Mouse (Mus musculus): ENCODE measurements at regions not wholly inside any gene's neighbourhood (a gene's known extent, or its start where the extent isn't known, plus 50 kb on each side); places are given as distances from the start of the nearest gene placed in this dataset.
A peak's percentile ranks its signal among the peaks of the same experiment; 100 is the strongest.

DNA sequence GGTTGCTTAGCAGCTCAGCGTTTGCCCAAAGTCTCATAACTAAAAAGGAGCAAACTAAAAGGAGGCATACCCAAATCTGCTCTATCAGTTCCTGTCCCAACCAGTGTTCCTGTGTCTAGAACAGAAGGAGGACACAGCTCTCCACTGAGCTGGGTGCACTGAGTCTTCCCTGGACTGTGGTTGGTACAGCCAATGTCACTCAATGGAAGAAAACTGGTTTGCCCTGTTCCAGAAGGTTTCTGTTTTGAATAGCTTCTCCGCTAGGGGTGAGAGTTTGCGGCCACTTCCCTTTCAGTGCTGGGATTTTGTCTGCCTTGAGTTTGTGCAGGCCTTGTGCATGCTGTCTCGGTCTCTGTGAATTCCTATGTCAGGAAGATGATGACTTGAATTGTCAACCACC, 194.6 kb upstream of the Map3k7 start:
- intact Hi-C loops (cut with DNase I): no loop called here
- H3K4me3 ChIP-seq: no peak overlapping the region
- no peak overlapping the region for H3K27ac ChIP-seq
- TF ChIP-seq CTCF (IDR thresholded peaks at IDR 0.05): no peak
- no peak for DNase-seq (ENCODE audit: extremely low spot score in 1 of 2, low spot score in 2 of 2)

- no peak; the same call in none of the 2 replicates for TF ChIP-seq CTCF (IDR thresholded peaks at IDR 0.05)
- Histone ChIP-seq H3K27ac (no peak overlapping the region), H3K4me3 (no peak overlapping the region)
- intact Hi-C loops (cut with DNase I): no loop called here
- DNase-seq (ENCODE audit: extremely low spot score in 1 of 2, low spot score in 2 of 2): no peak
Measured at GRCm38 (mm10) chr4:31786284-31786683, 177.6 kb upstream of the Map3k7 start.

DNA sequence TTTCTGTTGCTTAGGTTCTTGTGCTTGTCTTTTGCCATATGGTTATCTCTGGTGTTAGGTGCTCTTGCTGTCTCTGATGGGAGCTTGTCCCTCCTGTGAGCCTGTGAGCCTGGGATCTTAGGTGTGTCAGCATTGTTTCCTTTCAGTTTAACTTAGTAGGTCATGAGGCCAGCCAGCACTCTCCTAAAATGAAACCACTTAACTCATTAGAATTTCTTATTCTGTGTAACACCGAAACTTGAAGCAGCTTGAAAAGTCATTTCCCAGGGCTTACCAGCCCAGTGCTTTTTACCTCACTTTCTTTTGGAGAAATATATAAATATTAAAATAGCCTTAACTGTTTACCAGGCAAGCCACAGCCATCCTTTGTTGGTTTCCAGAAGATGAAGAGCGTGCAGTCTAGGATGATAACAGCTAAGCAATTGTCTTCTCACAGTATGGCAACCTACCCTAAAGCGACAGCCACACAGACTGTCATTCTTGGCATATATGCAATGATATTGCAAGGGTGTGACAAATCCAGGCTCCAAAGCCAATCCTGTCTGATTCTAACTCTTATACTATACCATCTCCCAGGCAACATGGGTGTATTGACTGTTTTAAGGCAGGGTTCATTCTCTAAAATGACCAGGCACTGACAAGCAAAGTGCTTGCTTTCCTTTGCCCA, 146.2 kb upstream of the Map3k7 start:
- Histone ChIP-seq H3K4me3 (no peak overlapping the region), H3K27ac (no peak overlapping the region)
- no peak for TF ChIP-seq CTCF (IDR thresholded peaks at IDR 0.05)
- intact Hi-C loops (cut with DNase I): no loop called here
- no peak for DNase-seq (ENCODE audit: extremely low spot score in 1 of 2, low spot score in 2 of 2)

- intact Hi-C loops (cut with DNase I): no loop called here
- no peak for TF ChIP-seq CTCF (IDR thresholded peaks at IDR 0.05)
- Histone ChIP-seq H3K4me3 (no peak overlapping the region), H3K27ac (no peak overlapping the region)
- DNase-seq (ENCODE audit: extremely low spot score in 1 of 2, low spot score in 2 of 2): peak in 1 of 2 experiments; percentile 20
Measured at GRCm38 (mm10) chr4:31819521-31820259, 144.2 kb upstream of the Map3k7 start.

GRCm38 (mm10) chr4:31823574-31824348, 140.1 kb upstream of the Map3k7 start:
- DNase-seq (ENCODE audit: extremely low spot score in 1 of 2, low spot score in 2 of 2): no peak
- no peak for TF ChIP-seq CTCF (IDR thresholded peaks at IDR 0.05)
- Histone ChIP-seq H3K27ac (no peak overlapping the region), H3K4me3 (peak overlapping the region; percentile 13; the same call in 1 of the 2 replicates)
- intact Hi-C loops (cut with DNase I): no loop called here

GRCm38 (mm10) chr4:31824518-31825437, 139.1 kb upstream of the Map3k7 start:
- H3K27ac ChIP-seq: no peak overlapping the region
- intact Hi-C loops (cut with DNase I): no loop called here
- peak; percentile 28; the same call in 1 of the 2 replicates for TF ChIP-seq CTCF (IDR thresholded peaks at IDR 0.05)
- no peak for DNase-seq (ENCODE audit: extremely low spot score in 1 of 2, low spot score in 2 of 2)
- H3K4me3 ChIP-seq: peak overlapping the region; percentile 13; the same call in 1 of the 2 replicates

DNA sequence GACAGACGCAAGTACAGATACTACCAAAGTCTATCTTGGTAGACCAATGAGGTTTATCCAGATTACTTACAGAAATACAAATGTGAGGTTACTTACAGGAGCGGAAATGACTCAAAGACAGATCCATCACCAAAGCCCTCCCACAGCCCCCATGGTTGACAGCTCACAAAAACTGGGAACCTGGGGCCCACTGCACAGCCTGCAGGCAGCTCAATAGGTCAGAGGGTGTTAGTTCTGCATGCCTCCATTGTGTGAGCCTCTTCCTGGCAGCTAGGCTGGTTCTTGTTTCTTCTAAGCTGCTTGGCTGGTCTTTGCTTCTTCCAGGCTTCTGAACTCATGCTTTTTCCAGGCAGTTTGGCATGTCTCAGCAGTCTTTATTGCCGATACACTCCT, 138.5 kb upstream of the Map3k7 start:
- no peak for TF ChIP-seq CTCF (IDR thresholded peaks at IDR 0.05)
- no peak for DNase-seq (ENCODE audit: extremely low spot score in 1 of 2, low spot score in 2 of 2)
- intact Hi-C loops (cut with DNase I): no loop called here
- Histone ChIP-seq H3K27ac (no peak overlapping the region), H3K4me3 (no peak overlapping the region)

GRCm38 (mm10) chr4:31826661-31827060, 137.2 kb upstream of the Map3k7 start:
- no peak for TF ChIP-seq CTCF (IDR thresholded peaks at IDR 0.05)
- Histone ChIP-seq H3K27ac (no peak overlapping the region), H3K4me3 (no peak overlapping the region)
- no peak for DNase-seq (ENCODE audit: extremely low spot score in 1 of 2, low spot score in 2 of 2)
- intact Hi-C loops (cut with DNase I): no loop called here

DNA sequence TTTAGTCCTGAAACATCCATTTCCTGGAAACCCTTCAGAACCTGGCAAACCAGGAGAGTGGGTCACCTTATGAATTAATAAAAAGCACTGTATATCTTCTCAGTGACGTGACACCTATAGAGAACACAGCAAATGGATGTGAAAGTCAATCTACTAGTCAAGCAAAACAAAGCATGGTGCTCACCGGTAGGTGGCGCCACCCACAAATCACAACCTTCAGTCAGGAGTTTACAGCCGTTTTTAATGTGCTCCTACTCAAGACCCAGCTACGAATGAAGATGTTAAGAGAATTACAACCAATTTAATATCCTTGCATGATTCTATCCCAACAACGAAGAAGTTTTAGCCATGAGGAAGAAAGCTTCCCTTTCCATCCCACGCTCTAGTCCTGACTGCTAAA, 136.6 kb upstream of the Map3k7 start:
- no peak overlapping the region for H3K4me3 ChIP-seq
- intact Hi-C loops (cut with DNase I): no loop called here
- DNase-seq (ENCODE audit: extremely low spot score in 1 of 2, low spot score in 2 of 2): no peak
- peak; percentile 47 for TF ChIP-seq CTCF (IDR thresholded peaks at IDR 0.05)
- no peak overlapping the region for H3K27ac ChIP-seq

GRCm38 (mm10) chr4:31830241-31830640, 133.7 kb upstream of the Map3k7 start:
- intact Hi-C loops (cut with DNase I): no loop called here

GRCm38 (mm10) chr4:31831469-31831868, 132.4 kb upstream of the Map3k7 start:
- no peak for DNase-seq (ENCODE audit: extremely low spot score in 1 of 2, low spot score in 2 of 2)
- TF ChIP-seq CTCF (IDR thresholded peaks at IDR 0.05): no peak
- no peak overlapping the region for H3K4me3 ChIP-seq
- intact Hi-C loops (cut with DNase I): no loop called here
- H3K27ac ChIP-seq: no peak overlapping the region

More at GRCm38 (mm10) chr4:31830241-31830640, 133.7 kb upstream of the Map3k7 start:
- DNase-seq (ENCODE audit: extremely low spot score in 1 of 2, low spot score in 2 of 2): no peak
- Histone ChIP-seq H3K4me3 (no peak overlapping the region), H3K27ac (no peak overlapping the region)
- no peak for TF ChIP-seq CTCF (IDR thresholded peaks at IDR 0.05)
